Mouse (Mus musculus) cerebellum, adult 8-10 months (tissue): ENCODE data around the gene Wsb1.

ENCODE experiments used
- DNase-seq: peaks from one replicate; pipeline ENCODE4 v3.0.0; 2022

Gene Wsb1

GRCm38 (mm10) chr11:79214015-79214418 is 40.5 kb downstream of the Wsb1 start:
- peak; percentile 90 for DNase-seq

GRCm38 (mm10) chr11:79209882-79210471 is 44.5 kb downstream of the Wsb1 start:
- no peak for DNase-seq

- no peak for DNase-seq
These were observed 45.4 kb downstream of the Wsb1 start for GRCm38 (mm10) chr11:79209113-79209512.

GRCm38 (mm10) chr11:79208462-79208861 is 46.0 kb downstream of the Wsb1 start:
- no peak for DNase-seq

- no peak for DNase-seq
These were observed 46.8 kb downstream of the Wsb1 start for GRCm38 (mm10) chr11:79207691-79208090.

- DNase-seq: no peak
These were observed 50.0 kb downstream of the Wsb1 start for GRCm38 (mm10) chr11:79204444-79204843.

GRCm38 (mm10) chr11:79200502-79200901 is 54.0 kb downstream of the Wsb1 start:
- DNase-seq: no peak

- no peak for DNase-seq
These were observed 55.9 kb downstream of the Wsb1 start for GRCm38 (mm10) chr11:79198562-79198961.

- DNase-seq: no peak
These were observed 56.6 kb downstream of the Wsb1 start for GRCm38 (mm10) chr11:79197846-79198235.

GRCm38 (mm10) chr11:79196876-79197845 is 57.3 kb downstream of the Wsb1 start:
- DNase-seq: no peak

- no peak for DNase-seq
These were observed 58.1 kb downstream of the Wsb1 start for GRCm38 (mm10) chr11:79196196-79196869.

- no peak for DNase-seq
These were observed 62.3 kb downstream of the Wsb1 start for GRCm38 (mm10) chr11:79192176-79192575.

- no peak for DNase-seq
These were observed 63.3 kb downstream of the Wsb1 start for GRCm38 (mm10) chr11:79191214-79191613.

GRCm38 (mm10) chr11:79190257-79190656 is 64.2 kb downstream of the Wsb1 start:
- no peak for DNase-seq
